Mouse (Mus musculus): Measurements from ENCODE around the gene Ankrd37. TPM values are rescaled to one million over a fixed set of nuclear protein-coding genes. Genes with fewer than 3 reads are reported as not detected.

The Ankrd37 gene
- total RNA-seq (2021) = 10 to 100 TPM; 11.1 to 12.4 TPM

DNA sequence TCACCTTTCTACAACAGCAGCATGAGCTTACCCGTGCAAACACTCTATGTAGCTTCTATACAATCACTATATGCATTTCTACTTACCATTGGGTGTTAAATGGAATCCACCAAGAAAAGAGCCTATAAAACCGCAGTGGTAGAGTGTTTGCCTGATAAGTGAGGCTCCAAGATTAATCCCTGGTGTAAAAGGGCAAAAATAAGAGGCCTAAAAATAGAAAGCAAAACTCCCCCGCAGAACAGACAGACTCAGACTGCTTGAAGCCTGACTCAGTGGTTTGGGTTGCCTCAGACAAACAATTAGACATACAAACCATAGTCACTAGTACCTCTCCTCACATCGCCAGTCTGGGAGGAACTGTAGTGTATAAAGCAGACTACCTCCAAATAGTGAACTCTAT, at the start of gene Ankrd37:
Gene Ankrd37, minus strand, starts transcription at position 112 of the 400 bp plus-strand sequence.
- no peak for DNase-seq

DNA sequence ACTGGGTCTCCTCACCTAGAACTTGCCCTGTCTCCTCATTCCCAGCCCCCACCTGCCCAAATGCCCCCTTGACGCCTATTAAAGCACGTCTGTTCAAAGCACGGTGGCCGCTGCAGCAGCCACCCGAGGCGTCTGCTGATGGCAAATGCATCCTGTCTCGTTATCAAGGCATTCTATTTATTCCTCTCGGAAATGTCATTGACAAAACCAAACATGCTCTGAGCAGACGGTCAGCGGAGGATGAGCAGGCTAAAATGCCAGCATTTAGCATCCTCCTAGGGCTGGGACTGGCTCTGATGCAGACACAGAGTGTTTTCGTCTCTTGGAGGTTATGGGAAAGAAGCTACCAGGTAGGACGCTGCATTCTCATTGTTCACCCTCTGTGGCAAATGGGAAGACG, 34.8 kb upstream of the Ankrd37 start:
- DNase-seq = no peak

DNA sequence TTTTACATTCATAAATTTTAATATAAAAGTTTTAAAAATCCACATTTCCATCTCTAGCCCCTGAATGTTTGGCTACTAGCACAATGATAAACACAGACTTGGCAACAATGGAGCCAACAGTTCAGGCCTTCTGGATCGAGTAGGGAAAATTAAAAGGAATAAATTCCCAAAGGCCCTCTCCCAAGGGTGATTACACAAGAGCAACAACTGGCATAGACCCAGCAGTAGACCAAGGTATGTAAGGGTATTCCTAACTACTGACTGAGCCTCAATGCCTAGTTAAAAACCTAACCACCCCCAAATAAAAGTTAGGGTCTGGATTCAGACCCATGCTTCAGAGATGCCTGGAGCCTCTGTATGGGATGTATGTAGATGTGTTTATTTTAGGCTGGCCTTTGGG, 34.2 kb upstream of the Ankrd37 start:
- DNase-seq = no peak

DNA sequence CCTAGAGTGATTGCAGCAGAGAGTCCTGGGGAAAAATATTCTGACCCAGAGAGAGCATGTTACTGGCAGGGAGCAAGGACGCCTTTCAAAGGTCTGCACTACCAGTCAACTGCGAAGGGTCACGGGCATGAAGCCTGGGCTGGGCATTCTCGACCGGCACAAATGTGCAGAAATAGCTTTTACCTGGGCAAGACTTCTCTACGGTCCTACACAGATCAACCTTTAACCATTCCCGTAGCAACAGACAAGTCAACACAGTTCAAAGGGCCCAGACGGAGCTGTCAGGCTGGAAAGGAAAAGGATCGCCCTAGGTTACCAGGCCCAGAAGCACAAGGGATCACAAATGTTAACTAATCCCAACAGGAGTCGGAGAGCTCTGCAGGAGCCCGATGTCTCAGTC, 30.7 kb upstream of the Ankrd37 start:
- DNase-seq = no peak

DNA sequence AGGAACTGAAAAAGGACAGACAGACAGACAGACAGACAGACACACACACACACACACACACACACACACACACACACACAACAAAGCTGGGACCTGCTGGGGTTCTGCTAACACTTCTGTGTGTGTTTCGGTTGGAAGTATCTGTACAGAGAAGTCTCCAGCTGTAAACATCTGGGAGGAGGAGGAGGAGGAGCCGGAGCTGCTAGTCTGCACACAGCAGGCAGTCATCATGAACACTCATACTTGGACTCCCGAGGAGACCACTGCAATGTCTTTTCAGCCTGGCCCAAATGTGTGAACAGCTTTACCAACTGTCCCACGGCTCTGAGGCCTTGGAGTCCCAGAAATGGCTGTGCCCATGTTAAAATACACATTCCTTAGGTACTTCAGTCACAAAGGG, 18.9 kb upstream of the Ankrd37 start:
- DNase-seq = peak; percentile 24

DNA sequence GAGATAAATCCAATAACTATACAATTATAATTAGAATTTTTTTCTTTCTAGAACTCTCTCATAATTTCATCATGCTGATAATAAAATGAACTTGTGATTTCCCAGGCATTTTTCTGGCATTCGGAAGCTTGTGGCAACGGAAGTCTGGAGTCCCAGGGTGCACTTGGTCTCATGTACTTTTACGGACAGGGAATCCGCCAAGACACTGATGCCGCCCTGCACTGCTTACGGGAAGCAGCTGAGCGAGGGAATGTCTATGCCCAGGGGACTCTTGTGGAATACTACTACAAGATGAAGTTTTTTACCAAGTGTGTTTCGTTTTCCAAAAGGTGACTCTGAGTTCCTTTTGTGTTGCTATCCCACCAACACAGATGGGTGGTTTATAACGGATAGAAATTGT, 17.3 kb upstream of the Ankrd37 start:
- DNase-seq = no peak

DNA sequence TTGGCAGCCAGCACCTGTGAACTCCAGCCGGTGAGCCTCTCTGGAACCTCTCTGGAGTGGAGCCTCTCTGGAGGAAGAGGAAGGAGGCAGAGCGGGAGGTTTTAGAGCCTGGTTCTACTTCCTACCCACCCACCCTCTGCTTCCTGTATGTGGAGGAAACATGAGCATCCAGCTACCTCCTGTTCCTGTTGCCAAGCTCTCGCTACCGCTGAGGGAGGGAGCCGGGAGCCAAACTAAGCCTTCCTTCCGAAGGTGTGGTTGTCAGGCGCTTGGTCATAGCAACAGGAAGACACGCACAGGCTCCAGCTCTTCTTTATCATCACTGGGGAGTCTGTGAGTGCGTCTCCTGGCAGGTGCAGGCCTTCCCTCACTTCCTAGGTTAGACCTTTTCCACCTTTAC, 16.7 kb upstream of the Ankrd37 start:
- no peak for DNase-seq

DNA sequence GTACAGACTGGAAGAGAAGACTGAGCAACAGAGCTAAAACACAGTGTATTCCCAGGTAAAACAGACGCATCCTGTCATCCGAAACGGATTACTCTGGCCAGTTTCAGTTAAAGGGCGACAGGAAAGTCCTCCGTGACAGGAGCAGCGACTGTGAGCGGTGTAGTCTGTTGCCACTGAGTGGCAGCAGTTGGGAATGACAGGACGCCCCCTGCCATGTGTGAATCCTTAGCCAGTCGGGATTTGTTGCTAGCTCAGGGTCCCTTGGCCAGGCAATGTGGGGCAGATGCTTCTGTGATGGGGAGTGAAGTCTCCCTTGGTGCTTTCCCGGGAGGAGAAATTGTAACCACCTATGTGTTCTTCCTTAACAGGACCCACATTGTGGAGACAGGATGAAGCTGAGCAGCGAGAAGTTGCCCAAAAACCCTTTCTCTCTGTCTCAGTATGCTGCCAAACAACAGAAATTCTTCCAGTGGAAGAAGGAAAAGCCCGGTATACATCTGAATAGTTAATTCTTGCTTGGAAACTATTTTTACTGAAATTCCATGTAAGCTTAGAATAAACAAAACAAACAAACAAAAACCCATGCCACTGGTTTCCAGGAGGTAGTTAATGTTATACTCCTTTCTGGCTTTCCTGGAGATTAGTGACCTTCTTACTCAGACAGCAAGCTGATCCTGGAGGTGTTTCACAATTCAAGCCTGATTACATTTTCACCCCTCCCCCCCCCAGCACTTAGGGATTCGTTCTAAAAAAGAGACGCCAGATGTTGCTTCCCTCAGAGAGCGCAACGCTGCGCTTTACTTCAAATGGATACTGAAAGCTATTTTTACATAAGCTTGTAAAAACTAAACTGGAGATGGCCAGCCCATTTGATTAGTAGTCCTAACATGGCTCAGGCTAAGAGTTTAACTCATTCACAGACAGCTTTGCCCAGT, 5.5 kb upstream of the Ankrd37 start:
- peak; percentile 56 for DNase-seq

DNA sequence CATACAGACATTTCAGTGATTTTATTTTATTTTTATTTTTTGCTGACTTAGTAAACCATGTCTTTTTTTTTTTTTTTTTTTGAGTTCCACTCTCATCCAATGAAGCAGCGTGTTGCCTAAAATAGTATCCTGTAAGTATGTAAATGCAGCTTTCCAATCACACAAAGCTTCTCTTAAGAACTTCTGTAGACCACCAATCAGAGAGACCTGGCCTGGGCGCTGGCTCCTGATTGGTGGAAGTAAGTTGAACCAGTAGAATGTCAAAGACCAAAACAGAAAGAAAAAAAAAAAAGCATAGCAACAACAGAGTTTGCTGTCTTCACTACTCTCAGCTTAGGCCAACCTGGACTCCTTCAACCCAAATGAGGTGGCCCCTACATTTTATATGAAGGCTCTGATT, 4.8 kb upstream of the Ankrd37 start:
- peak; percentile 31 for DNase-seq

DNA sequence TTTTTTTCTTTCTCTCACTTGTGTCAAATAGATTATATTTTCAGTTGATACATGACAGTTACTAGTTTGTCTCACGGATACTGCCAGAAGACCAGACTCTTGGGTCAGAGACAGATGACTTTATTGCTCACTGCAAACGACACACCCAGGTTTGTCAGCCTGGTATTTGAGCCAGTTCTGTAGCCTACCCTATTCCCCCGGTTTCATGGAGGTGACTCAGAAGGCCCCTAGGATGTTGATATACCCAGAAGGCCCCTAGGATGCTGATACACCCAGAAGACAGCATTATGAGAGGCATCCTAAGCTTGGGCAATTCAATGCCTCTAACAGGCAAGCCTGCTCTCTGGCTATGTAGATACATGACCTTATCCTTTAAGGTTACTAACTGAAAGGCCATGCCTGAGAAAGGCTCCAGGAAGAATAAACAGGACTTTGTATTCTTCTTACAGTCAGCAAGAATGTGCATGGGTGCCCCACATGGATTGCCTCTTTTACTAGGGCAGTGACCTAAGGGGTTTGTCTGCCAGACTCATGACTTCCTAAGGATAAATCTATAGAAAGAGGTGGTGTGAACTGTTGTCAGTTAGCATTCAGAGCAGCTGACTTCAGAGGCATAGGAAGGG, 1.7 kb upstream of the Ankrd37 start:
- DNase-seq = no peak

DNA sequence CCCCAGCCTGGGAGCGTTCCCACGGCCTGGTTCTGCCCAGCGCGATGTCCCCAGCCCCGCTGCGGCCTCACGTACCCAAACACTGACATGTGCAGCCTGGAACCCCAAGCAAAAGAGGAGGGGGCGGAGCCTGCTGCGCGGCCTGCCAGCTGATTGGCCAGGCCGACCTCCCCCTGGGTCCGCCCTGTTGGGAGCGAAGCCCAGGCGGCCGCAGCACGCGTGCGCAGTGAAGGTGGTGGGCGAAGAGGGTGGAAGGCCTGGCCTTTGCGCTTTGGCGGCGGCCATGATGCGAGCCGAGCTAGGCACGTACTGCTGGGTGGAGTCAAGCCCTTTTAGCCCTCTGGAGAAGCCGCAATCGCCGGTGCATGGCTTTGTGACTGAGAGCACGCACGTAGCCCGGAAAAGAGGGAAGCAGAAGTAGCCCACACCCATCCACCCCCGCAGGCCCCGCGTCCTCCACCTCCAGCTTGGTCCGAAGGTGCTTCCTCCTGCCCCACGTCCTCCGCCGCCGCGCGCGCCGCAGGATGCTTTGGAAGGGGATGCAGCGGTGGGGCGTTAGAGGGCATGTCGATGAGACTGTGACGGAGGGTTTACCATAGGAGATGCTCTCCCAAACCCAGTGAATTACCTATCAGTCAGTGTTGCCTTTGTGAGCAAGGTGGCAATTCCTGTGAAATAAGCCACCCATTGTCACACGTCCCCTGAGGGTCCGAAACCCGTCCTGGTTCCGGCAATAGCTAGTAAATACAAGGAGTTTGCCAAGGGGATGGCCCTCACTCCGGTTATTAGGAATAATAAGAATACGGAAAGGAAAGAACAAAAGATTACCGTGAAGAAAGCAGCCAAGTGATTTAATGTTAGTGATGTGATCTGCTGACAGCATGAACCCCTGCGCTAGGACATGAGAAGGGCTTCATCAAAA, 5.5 kb downstream of the Ankrd37 start:
- DNase-seq = peak; percentile 100

DNA sequence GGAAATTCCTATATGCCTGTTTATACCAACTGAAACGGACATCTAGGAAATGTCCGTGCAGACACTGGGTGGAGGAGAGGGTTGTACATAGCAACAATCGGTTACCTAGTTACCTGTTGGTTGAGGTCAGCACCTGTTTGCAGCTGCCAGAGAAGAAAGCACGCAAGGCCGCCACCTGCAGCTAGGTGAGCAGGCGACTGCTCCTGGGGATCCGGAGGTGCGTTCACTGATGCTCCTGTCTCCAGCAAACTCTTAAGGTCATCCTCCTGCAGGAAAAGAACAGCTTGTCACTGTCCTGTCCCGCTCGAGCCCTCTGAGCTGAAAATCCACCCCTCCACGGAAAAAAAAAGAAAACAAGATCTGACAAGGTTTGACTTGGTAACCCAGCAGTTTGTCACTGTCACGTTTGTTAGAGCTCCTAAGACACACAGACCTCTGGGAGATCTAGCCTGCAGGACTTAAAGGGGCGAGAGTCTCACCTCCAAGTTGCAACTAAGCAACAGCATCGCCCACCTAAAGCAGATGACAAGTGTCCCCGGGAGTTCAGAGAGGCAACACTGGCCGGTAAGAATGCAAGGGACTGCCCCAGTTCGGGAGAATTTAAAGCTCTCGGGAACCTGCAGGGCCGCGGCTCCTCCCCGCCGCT, 6.2 kb downstream of the Ankrd37 start, which contains the start of gene Lrp2bp:
Gene Lrp2bp, plus strand, starts transcription at position 166 of the 646 bp plus-strand sequence.
- no peak for DNase-seq

DNA sequence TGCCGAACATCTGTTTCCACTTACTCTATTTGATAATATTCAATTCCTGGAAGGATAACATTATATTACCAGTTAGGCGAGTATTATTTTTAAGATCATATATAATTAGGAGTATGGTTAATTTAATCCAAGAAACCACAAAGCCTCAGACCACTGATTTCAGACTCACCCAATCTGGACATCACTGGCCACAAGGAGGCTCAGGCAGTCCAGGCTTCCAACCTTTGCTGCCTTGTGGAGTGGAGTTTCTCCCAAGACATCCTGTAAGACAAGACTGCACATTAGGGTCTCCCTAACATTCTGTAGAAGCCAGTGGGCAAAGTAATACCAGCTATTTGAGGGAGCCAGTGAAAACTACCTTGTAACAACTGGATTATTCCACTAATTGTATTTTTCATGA, 7.3 kb downstream of the Ankrd37 start:
- no peak for DNase-seq

DNA sequence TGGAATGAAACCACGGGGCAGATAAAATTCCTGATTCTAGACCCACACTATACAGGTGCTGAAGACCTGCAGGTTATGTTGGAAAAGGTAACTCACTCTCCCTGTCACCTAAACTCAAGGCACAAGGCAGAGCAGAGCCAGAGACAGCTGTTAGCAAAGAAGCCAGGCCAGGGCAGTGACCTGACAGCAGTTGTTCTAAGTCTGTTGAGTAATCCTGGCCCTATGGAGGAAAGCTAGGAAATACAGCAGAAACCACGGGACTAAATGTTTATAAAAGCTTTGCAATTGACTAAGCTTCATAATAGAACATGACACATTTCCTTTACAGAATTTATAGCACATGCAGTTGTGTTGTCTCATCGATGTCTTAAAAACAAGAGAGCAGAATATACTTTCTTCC, 9.9 kb downstream of the Ankrd37 start:
- DNase-seq = no peak

DNA sequence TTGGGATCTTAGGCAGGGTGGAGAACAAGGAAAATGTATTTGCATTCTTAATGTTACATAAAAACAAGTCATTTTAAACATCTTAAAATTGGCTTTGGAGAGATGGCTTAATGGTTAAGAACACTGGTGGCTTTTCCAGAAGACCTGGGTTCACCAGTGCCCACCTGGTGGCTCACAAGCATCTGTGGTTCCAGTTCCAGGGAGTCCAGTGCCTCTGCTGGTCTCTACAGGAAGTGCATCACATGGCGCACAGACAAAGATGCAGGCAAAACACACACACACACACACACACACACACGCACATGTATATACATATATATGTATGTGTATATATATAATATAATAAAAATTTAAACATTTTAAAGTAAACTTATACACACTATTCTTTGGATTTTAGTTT, 11.4 kb downstream of the Ankrd37 start:
- no peak for DNase-seq

DNA sequence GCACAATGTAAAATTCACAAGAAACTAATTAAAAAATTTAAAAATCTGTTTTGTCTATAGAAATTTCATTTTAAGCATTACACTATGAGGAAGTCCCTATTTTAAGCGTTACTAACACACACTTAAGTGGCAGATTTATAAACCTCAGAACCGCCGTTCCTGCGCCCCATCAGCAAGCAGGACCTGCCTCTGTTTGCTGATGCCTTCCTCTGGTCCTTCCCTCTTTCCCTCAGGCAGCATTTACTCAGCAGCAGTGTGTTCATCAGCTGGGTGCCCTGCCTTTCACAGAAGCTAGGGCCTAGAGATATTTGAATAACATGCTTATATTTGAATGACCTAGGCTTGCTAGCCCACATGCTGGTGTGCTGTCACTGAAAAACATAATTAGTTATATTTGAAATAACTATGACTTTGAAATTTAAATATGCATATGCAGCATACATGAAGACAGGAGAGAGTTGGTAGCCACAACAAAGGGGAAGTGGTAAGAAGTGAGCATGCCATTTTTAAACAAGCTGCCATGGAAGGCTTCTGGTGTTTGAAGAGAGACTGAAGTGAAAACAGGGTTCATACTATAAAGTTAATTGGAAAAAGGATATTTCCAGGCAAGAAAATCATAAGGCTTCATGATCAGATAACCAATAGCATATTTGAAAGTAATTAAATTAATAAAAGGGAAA, 14.7 kb downstream of the Ankrd37 start:
- no peak for DNase-seq

DNA sequence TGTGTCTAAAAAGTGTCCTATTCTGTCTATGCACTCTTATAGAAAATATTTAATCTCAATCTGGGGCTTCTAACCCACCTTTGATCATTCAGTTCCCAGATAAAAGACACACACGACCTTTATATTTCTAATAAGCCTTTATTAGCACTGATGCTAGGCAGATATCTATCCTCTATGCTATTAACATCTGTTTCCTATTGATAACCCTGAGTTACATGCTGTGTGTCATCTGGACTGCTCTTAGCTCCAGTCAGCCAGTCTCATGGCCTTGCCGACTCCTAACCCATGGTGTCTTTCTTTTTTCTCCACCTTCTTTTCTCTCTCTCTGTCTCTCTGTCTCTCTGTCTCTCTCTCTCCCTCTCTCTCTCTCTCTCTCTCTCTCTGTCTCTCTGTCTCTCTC, 17.3 kb downstream of the Ankrd37 start:
- DNase-seq = no peak

DNA sequence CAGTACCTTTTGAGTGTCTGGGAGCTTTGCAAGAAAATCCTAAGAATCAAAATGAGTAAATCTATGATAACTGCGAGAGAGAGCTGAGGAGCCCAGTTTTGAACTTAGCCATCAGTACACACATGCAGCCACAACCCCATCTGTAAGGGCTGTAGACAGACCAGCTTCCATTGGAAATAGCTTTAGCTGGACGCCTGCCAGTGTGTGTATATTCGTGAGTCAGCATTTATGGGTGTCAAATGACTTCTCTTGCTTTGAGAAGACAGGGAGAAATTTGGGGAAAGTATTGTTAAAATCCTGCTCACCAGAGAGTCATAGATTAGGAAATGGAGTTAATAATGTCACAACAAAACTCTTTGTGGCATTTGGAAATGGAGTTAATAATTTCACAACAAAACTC, 18.8 kb downstream of the Ankrd37 start:
- DNase-seq = no peak

DNA sequence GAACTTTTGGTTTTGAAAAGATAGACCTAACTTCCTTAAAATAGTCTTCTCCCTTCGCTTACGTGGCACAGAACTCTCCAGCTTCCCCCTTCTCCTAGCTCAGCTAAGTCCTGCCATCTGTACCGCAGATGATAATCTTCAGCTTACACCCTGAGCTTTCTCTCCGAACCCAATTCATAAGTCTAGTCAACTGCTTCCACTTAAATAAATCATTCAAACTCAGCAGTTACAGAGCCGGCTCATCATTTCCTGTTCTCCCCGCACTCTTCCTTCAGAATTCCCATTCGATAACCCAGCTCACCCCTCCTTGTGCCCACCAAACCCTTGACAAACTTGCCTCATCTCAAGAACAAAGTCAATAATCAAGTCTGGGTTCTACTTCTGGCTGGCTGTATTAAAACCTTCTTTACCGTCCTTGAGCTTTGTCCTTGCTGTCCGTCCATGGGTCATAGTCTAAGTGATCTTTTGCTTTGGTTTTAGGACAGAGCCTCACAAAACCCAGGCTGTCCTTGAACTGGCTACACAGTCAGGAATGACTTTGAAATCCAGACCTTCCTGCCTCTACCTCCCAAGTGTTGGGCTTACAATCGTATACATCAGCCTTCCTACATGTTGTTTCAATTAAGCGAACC, 29.6 kb downstream of the Ankrd37 start:
- DNase-seq = peak; percentile 4

DNA sequence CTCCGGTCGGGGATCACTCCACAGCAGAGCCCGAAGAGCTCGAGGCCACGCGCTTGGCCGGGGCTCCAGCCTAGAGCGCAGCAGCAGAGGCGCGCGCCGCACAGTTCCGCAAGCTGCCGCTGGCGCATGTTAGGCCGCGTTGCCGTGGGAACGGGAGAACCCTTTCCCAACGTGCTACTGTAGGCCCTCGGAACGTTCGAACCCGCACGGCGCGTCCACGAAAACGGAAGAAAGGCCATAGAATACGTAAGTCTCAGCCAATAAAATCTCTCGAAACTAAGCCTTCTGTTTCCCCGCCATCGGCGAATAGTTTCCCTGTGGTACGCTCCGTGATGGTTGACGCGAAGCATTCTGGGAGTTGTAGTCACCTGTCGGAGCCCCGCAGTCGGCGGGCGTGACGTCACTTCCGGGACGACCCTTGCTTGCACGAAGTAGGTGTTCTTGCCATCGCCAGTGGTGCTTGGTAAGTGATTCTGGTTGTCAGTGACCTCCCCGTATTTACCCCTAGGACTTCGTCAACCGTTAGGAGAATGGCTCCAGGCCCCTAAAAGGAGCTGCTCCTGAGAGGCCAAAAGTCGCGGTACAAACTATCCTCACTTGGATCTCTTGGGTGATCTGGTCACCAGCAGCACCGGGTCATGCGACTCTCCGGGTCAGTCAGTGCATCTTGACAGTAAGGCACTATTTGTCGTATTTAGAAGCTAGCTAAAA, 30.2 kb downstream of the Ankrd37 start, which contains the start of the genes 1700029J07Rik and Ufsp2:
Gene 1700029J07Rik, minus strand, starts transcription at position 127 of the 711 bp plus-strand sequence.
Gene Ufsp2, plus strand, starts transcription at position 403 of the 711 bp plus-strand sequence.
- peak; percentile 97 for DNase-seq
